Mouse (Mus musculus) c-Kit-positive CD71-positive TER-119-positive erythroid progenitor cells, embryonic 14.5 days (primary cell): ENCODE results near the gene Lman2l.

Experiments
- DNase-seq: peaks from one replicate; pipeline ENCODE4 v3.0.0-alpha.2; 2013; ENCODE audit warnings: low spot score

The Lman2l gene

DNA sequence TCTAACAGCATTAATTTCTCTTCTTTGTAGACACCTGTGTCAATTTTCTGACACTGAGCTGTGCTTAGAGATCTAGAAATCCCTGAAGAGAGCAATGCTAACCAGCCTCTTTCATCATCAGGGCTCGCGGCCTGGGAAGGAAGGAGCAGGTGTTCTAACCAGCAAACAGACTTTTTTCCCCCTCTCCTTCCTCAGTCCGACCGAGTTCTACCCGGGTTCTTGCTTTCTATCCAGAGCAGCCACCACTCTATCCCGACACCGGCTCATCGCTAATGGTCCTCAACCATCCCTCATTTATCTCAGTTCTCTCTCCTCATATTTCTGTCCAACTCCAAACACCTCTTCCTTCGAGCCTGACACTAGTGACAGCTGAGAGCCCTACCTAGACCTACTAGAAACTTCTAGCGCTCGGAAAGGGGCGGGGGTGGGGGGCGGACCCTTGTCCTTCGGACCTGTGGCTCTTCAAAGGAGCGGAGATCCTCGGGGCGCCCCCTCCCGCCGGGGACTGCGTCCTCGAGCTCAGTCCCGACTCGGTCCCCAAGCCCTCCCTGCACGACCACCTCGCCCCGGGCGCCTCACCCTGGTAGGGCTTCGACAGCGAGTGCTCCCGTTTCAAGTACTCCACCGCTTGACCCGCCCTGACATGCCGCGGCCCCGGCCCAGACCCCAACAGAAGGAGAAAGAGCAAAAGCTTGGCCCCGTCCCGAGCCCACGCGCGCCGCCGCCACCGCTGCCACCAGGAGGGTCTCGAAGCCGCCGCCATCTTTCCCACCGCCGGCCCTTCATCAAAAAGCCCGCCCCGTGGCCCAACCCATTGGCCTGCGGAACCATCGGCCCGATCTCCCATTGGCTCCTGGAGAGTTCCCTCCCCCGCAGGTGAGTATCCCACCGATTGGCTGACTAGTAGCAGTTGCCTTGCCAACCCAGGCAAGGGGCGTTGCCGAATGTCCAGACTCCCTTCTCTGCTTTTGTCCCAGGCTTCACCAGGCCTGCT is at the start of gene Lman2l:
Lman2l (minus strand) TSS at position 801 of the 994 bp plus-strand sequence.
- DNase-seq: peak; percentile 93

DNA sequence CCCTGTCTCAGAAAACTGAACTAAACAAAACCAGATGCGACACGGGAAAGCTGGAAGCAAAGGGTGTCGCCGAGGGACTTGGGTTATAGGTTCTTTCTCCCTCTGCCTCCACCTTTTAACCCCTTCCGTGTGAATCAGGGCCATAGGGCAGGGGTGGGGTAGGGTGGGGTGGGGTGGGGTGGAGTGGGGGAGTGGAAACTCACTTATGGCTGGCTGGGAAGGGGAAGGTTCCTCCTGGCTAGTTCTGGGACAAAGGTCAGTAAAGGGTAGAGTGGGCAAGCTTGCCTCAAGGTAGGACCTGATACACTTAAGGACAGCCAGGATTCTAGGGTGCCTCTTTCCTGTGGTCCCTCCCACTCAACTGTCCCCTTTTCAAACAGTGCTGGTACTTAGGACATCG is 48.2 kb upstream of the Lman2l start:
- no peak for DNase-seq

DNA sequence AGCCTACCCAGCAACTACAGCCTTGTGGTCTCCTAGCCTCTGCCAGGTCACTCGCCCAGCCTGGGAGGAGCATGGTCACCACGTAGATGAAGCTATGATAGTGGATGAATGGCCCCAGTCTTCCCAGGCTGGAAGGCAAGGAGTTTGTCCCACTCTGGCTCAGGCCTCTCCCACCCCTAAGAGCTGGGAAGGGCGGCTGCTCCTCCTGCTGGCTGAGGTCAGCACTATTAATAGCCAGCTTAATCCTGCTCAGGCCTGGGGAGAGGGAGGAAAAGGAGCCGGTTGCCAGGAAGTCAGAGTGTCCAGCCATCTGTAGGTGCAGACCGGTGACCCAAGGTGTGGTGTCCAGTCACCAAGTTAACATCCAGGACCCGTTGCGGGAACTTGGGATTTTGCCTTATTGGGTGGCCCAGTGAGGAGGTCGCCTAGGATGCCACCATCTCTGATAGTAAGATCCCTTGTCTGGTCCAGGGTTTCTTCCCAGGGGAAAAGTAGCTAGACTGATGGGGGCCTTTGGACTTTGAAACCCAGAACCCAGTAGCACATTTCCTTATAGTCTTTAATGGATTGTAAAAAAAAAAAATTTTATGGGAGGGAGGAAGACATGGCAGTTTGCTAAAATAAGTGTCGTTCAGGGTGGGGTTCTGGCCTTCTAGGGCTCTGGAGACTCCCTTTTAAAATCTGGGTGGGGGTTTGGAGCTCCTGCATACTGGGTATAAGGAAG is 47.5 kb upstream of the Lman2l start:
- no peak for DNase-seq

- no peak for DNase-seq
Observed at GRCm38 (mm10) chr1:36489661-36490060, 44.6 kb upstream of the Lman2l start.

GRCm38 (mm10) chr1:36487111-36487510 is 42.0 kb upstream of the Lman2l start:
- no peak for DNase-seq

GRCm38 (mm10) chr1:36485080-36485479 is 40.0 kb upstream of the Lman2l start:
- DNase-seq: no peak

DNA sequence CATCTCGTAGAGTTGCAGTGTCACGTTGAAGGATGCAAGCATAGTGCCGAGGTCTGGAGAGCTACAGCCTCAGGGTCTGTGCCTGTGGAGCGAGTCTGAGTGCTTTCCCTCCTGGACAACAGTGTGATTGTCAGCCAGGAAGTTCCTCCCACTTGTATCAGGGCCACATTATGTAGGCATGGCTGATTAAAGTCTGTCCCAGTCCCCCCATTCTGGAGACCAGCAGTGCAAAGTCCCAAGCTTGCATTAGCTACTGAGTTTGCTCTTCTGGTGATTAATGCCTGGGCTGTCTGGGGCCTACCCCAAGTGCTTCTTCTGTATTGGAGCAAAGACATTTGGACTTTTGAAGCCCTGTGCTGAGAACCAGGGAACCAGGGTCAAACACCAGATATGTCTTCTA is 38.8 kb upstream of the Lman2l start:
- DNase-seq: no peak

DNA sequence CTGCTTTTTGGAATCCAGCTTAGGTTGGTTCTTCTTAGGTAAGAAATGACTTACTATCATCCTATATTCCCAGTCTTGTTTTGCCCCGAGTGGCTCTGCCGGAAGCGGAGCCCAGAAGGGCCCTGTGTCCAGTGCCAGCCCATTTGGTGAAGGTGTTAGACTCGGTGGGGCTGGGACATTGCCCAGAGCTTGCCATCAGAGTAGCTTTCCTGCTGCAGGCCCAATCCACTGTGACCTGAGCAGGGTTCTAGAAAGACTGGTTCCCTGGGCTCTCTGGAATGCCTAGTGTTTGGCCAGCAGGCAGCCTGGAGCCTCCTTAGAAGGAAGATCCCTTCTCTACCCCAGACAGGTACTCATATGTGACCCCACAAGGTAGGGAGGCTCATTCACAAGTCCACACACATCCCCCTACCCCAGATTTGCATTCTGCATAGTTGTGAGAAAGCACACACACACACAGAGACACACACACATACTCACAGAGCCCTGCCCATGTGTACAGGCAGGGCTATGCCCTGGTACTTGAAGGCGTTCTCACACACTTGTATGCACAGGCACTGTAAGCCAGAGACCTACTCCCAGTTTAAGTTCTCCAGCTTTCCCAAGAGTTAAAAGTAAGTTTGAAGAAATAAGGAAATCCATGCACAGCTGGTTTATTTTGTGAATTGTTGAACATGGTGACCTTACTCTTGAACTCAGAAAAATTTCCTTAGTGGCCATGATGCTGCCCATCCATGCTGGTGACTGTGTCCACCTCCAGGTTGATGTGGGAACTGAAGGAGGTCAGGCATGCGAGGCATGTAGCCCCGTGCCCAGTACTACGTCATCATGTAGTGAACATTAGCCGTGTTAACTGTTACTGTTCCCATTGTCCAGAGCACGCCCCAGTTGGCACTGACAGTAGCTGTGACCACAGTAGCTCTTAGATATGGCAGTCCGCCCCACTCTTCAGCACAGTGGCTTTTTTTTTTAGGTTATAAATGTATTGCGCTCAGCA is 35.1 kb upstream of the Lman2l start:
- no peak for DNase-seq

- DNase-seq: no peak
Observed at GRCm38 (mm10) chr1:36478343-36478795, 33.3 kb upstream of the Lman2l start.

DNA sequence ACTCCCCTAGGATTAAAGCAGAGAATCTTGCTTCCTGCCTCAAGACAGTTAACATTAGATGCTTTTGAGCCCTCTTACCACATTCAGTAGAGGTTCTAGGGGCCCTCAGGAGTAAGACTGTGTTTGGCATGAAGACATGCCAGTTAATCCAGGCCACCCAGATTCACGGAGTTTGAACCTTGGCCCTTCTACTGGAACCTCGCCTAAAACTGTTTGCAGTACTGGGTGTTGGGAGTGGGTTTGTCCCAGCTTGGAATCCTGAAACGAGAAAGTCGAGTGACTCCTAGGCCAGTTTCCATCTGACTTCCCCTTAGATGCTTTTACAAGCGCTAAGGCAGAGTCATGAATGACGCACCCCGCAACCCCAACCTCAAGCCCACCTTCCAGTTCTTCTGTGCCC is 31.4 kb upstream of the Lman2l start:
- DNase-seq: no peak

GRCm38 (mm10) chr1:36475480-36476110 is 30.5 kb upstream of the Lman2l start:
- DNase-seq: no peak

DNA sequence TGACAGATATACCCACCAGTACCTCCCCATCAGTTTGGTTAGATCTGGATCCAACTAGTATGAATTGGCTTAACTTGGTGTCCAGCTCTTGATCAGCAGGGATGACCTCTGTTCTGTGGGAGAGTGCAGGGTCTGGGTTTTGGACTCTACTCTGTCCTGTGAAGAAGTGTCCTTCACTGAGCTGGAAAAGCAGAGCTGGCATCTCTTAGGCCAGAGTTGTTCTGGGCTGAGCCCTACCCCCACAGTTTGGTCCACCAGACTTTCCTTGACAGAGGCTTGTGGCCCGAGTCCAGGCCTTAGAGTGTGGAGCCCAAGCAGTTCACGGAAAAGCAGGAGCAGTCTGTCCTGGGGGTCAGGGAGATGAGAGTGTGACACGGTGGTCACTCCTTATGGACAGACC is 29.6 kb upstream of the Lman2l start:
- no peak for DNase-seq

DNA sequence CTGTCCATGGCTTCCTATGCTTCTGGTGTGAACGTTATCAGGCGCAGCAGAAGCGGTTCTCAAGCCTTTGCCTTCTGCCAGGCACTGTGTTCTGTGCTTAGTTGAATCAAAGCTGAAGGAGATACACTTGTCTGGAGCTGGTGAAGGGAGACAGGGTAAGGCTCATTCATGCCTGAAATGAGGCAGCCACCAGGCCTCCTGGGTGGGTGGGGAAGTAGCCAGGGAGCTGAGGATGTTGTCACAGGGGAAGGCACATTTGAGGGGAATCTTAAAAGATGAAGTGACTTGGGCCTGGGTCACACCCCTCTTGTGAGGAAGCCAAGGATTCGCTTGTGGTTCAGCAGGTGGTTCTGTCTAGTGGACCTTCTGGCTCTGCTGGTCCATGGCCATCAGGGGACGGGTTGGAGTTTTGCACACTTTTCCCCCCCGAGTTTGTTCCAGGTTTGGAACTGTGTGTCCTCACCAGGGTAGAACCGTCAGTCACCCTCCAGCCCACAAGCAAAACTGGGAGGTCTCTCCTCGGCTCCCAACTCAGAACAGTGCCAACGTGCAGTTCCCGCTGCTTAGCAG is 28.2 kb upstream of the Lman2l start:
- no peak for DNase-seq

DNA sequence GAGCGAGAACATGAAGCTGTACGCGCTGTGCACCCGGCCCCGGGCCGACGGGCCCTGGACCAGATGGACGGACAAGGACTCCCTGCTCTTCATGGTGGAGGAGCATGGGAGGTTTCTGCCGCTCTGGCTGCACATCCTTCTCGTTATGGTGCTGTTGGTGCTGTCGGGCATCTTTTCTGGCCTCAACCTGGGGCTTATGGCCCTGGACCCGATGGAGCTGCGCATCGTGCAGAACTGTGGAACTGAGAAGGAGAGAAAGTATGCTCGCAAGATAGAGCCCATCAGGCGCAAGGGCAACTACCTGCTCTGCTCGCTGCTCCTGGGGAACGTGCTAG is 27.0 kb upstream of the Lman2l start:
- DNase-seq: no peak

DNA sequence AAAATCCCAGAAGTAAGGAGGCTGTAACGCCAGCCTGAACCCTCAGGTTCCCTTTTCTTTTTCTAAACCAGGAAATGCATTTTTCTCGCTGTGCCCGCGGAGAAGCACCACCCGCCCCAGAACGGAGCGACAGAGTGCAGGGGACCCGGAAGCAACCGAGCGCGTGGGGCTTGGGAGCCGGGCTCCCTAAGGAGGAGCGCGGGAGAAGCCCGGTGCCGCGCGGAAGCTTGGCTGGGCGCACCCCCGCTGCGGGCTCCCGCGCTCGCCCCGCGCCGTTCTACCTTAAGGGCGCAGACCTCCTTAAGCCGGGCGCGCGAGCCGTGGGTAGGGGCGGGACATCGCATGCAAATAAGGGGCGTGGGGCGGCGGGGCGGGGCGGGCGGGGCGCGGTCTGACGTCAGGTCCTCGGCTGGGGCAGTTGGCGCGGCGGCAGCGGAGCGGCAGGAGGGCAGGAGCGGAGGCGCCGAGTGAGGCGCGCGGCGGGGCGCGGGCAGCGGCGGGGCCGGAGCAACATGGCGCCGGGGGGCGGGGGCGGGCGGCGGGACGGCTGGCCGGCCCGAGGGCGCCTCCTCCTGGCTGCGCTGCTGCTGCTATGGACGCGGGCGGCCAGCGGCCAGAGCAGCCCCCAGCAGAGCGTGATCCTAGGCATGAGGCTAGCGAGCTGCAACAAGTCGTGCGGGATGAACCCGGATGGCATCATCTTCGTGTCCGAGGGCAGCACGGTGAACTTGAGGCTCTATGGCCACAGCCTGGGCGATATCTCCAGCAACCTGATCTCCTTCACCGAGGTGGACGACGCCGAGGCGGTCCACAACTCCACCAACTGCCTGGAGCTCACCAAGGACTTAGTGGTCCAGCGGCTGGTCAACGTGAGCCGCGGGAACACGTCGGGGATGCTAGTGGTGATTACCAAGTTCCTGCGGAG is 26.4 kb upstream of the Lman2l start, which contains the start of gene Cnnm4:
Cnnm4 (plus strand) TSS at position 440 of the 925 bp plus-strand sequence.
- peak; percentile 84 for DNase-seq

DNA sequence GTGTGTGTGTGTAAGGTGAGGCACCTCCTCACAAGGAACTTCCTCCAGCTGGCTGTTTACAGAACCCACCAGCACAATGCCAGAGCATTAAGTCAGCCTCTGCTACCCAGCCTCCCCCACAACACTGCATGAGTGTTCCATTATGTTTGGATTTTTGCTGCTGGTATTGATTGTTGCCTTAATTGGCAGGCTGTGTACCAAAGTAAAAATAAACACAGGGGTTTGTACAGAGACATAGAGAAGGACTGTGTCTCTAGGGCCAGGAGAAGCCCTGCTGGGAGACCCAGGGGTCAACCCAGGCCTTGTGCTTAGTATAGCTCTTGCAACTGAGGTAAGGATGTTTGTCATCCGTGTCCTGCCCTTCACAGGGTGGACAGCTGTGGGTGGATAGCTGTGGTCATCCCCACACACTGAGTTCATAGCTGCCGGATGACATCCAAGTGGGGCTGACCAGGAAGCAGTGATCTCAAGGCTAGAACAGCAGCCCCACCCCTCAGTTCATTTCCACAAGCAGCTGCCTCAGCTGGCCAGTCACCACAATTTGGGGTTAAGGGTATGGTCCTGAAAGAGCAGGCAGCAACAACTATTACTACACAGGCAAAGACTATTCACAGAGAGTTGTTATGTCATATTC is 24.9 kb upstream of the Lman2l start:
- no peak for DNase-seq

- no peak for DNase-seq
Observed at GRCm38 (mm10) chr1:36467446-36467845, 22.4 kb upstream of the Lman2l start.

- no peak for DNase-seq
Observed at GRCm38 (mm10) chr1:36465641-36466160, 20.6 kb upstream of the Lman2l start.

DNA sequence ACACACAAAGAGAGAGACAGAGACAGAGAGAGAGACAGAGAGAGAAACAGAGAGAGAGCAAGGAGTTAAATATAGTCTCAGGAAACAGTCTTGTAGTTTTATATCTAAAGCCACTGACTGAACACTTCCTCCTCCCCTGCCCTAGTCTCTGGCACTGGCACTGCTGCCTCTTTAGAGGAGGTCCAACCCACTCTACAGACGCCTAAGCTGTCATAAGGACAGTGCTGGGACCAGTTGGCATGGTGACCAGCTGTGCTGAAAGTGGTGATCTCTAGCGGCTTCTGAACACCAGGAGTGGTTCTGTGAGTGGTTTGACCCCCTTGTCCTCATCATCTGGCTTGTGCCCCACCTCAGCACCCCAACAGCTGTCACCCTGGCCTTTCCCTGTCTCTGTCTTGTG is 16.8 kb upstream of the Lman2l start:
- no peak for DNase-seq
